Mouse (Mus musculus) ES-E14 (cell line): ENCODE measurements around the gene Hsf5.

Experiments
- CHD2 ChIP-seq: IDR thresholded peaks from 2 replicates; pipeline ENCODE4 v1.6.1; 2014; ENCODE audit warnings: mild to moderate bottlenecking, low read depth, low read length, inconsistent platforms
- HCFC1 ChIP-seq: IDR thresholded peaks from 2 replicates; pipeline ENCODE4 v1.6.1; 2012; ENCODE audit warnings: low read length, inconsistent platforms, borderline replicate concordance; ENCODE audit not compliant: insufficient read depth
- MAFK ChIP-seq: IDR thresholded peaks from 2 replicates; pipeline ENCODE4 v1.6.1; 2014; ENCODE audit warnings: mild to moderate bottlenecking, low read depth, low read length, inconsistent platforms; ENCODE audit not compliant: insufficient read depth
- ZC3H11A ChIP-seq: IDR thresholded peaks from 2 replicates; pipeline ENCODE4 v1.6.1; 2012; ENCODE audit warnings: low read depth, mild to moderate bottlenecking, inconsistent platforms, low read length, borderline replicate concordance
- ZNF384 ChIP-seq: IDR thresholded peaks from 2 replicates; pipeline ENCODE4 v1.6.1; 2012; ENCODE audit warnings: low read depth, low read length, inconsistent platforms

GRCm38 (mm10) chr11:87682838-87683571 lies 66.0 kb downstream of the Hsf5 start:
- no peak for TF ChIP-seq ZNF384
- no peak for TF ChIP-seq MAFK
- no peak for TF ChIP-seq HCFC1
- no peak for TF ChIP-seq CHD2
- no peak for TF ChIP-seq ZC3H11A
